Mouse (Mus musculus) thymus, adult 2 months (tissue): ENCODE results near the gene Pde4d.

ENCODE experiments used
- CTCF ChIP-seq: fragments of 200-500 bp; IDR thresholded peaks from 2 replicates; pipeline ENCODE4 v1.5.1; 2012; ENCODE audit warnings: mild to moderate bottlenecking, control low read depth, low read length, moderate library complexity, borderline replicate concordance; ENCODE audit not compliant: control insufficient read depth, poor library complexity, insufficient read depth; ENCODE audit errors: extremely low read depth
- POLR2A ChIP-seq: fragments of 200-500 bp; IDR thresholded peaks from 2 replicates; pipeline ENCODE4 v1.6.1; 2012; ENCODE audit warnings: mild to moderate bottlenecking, low read length, control low read depth, moderate library complexity; ENCODE audit not compliant: control insufficient read depth, poor library complexity, insufficient read depth; ENCODE audit errors: extremely low read depth

DNA sequence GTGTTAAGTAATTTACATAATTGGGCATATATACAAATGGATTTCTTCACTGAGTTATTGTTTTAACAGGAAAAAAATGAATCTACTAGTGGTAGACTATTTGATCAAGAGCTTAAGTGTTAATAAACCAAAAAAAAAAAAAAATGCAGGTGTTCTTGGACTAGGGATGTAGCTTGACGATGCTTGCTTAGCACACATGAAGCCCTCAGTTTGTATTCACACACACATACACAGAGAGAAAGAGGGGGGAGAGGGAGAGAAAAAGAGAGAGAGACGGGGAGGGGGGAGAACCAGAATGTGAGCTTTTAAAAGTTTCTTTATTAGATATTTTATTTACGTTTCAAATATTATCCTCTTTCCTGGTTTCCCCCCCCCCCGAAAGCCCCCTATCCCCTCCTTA, 740.9 kb downstream of the Pde4d start:
- TF ChIP-seq POLR2A (no peak), CTCF (no peak)
